Mouse (Mus musculus): Measurements from ENCODE around the gene Tmem50b.

Tmem50b gene

GRCm38 (mm10) chr16:91565292-91565951 lies 32.2 kb downstream of the Tmem50b start:
- DNase-seq (ENCODE audit: low spot score in 2 of 2) = no peak

- no peak for DNase-seq (ENCODE audit: low spot score in 2 of 2)
Measured at GRCm38 (mm10) chr16:91564580-91565291, 32.9 kb downstream of the Tmem50b start.

GRCm38 (mm10) chr16:91561541-91562457 lies 35.8 kb downstream of the Tmem50b start:
- DNase-seq (ENCODE audit: low spot score in 2 of 2) = no peak

- DNase-seq (ENCODE audit: low spot score in 2 of 2) = no peak
Measured at GRCm38 (mm10) chr16:91561099-91561498, 36.5 kb downstream of the Tmem50b start.

GRCm38 (mm10) chr16:91557693-91558092 lies 39.9 kb downstream of the Tmem50b start:
- no peak for DNase-seq (ENCODE audit: low spot score in 2 of 2)

- no peak for DNase-seq (ENCODE audit: low spot score in 2 of 2)
Measured at GRCm38 (mm10) chr16:91557214-91557613, 40.4 kb downstream of the Tmem50b start.

- DNase-seq (ENCODE audit: low spot score in 2 of 2) = no peak
Measured at GRCm38 (mm10) chr16:91556659-91557058, 40.9 kb downstream of the Tmem50b start.

GRCm38 (mm10) chr16:91555017-91555605 lies 42.5 kb downstream of the Tmem50b start:
- no peak for DNase-seq (ENCODE audit: low spot score in 2 of 2)

- no peak for DNase-seq (ENCODE audit: low spot score in 2 of 2)
Measured at GRCm38 (mm10) chr16:91553625-91554024, 44.0 kb downstream of the Tmem50b start.

- no peak for DNase-seq (ENCODE audit: low spot score in 2 of 2)
Measured at GRCm38 (mm10) chr16:91552072-91552471, 45.5 kb downstream of the Tmem50b start.

GRCm38 (mm10) chr16:91551081-91551524 lies 46.5 kb downstream of the Tmem50b start:
- DNase-seq (ENCODE audit: low spot score in 2 of 2) = no peak

GRCm38 (mm10) chr16:91549616-91550015 lies 48.0 kb downstream of the Tmem50b start:
- DNase-seq (ENCODE audit: low spot score in 2 of 2) = no peak

GRCm38 (mm10) chr16:91548996-91549395 lies 48.6 kb downstream of the Tmem50b start:
- DNase-seq (ENCODE audit: low spot score in 2 of 2) = no peak

- no peak for DNase-seq (ENCODE audit: low spot score in 2 of 2)
Measured at GRCm38 (mm10) chr16:91548586-91548985, 49.0 kb downstream of the Tmem50b start.

GRCm38 (mm10) chr16:91547974-91548373 lies 49.6 kb downstream of the Tmem50b start:
- DNase-seq (ENCODE audit: low spot score in 2 of 2) = no peak

- peak; percentile 44 to 68 for DNase-seq (ENCODE audit: low spot score in 2 of 2)
Measured at GRCm38 (mm10) chr16:91546836-91547741, 50.5 kb downstream of the Tmem50b start, which contains the start of gene Ifngr2. Ifngr2 (plus strand) TSS chr16:91547072.

- DNase-seq (ENCODE audit: low spot score in 2 of 2) = no peak
Measured at GRCm38 (mm10) chr16:91546391-91546835, 51.2 kb downstream of the Tmem50b start.

GRCm38 (mm10) chr16:91545597-91546281 lies 51.9 kb downstream of the Tmem50b start:
- DNase-seq (ENCODE audit: low spot score in 2 of 2) = peak; percentile 71 to 75

GRCm38 (mm10) chr16:91543619-91544018 lies 54.0 kb downstream of the Tmem50b start:
- no peak for DNase-seq (ENCODE audit: low spot score in 2 of 2)

GRCm38 (mm10) chr16:91541573-91542081 lies 56.0 kb downstream of the Tmem50b start:
- DNase-seq (ENCODE audit: low spot score in 2 of 2) = peak; percentile 71 to 77
